Mouse (Mus musculus): ENCODE measurements around the gene Ccser2. TPM values are rescaled to one million over a fixed set of nuclear protein-coding genes. Genes with fewer than 3 reads are reported as not detected.
"Not testable (repeated sequence)": the region's sequence is repeated elsewhere in the genome, so short reads cannot be mapped to it uniquely, and the experiment has no call there.

Ccser2 gene
- polyA plus RNA-seq, 1 experiment = 9.5 TPM

DNA sequence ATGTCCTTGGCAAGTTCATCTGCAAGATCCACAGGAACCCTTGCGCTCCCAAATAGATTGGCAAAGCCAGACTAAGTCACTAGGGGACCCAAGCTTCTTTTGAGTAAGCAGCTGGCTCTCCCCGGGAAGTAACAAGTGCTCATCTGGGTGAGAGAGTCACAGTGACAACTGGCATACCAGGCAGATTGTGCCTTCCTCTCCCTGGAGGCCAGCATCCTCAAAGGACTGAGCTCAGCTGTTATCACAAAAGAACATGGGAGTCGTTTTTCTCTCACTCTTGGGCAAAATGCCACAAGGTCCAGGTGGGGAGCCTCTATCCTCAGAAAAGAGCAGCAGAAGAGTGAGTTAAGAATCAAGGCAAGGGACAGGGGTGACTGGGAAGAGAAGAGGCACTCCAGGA, 37.3 kb upstream of the Ccser2 start:
- Histone ChIP-seq H3K36me3 (ENCODE audit: control insufficient read depth, insufficient read depth) (no peaks in the 10 kb centered on the region), H3K4me3 (no peak overlapping the region), H3K79me2 (ENCODE audit: control insufficient read depth, insufficient read depth) (no peaks in the 10 kb centered on the region), H3K27me3 (ENCODE audit: control insufficient read depth, insufficient read depth, insufficient read length) (peaks cover 2% of the 10 kb centered on the region), H3ac (ENCODE audit: control insufficient read depth, insufficient read length) (no peak overlapping the region), H3K4me2 (ENCODE audit: low read depth) (no peak overlapping the region)
- no peak for TF ChIP-seq POLR2AphosphoS2 (IDR thresholded peaks at IDR 0.05; ENCODE audit: insufficient read length, low read depth)
- no peak for TF ChIP-seq E2F4 (IDR thresholded peaks at IDR 0.05; ENCODE audit: insufficient read depth)
- TF ChIP-seq TCF12 (IDR thresholded peaks at IDR 0.05; ENCODE audit: insufficient read depth, poor library complexity, severe bottlenecking) = no peak
- TF ChIP-seq MYOG (IDR thresholded peaks at IDR 0.05; ENCODE audit: control insufficient read depth in 1 of 3, insufficient read depth in 1 of 3, insufficient read length in 2 of 3, low read depth in 2 of 3) = peak in 1 of 3 experiments; percentile 27
- TF ChIP-seq MYOD1 (IDR thresholded peaks at IDR 0.05; ENCODE audit: control insufficient read depth in 1 of 3, insufficient read length in 2 of 3, low read depth in 2 of 3) = peak in 1 of 3 experiments; percentile 5
- no peak for TF ChIP-seq MAX (IDR thresholded peaks at IDR 0.05; ENCODE audit: low read depth)
- TF ChIP-seq REST (IDR thresholded peaks at IDR 0.05; ENCODE audit: insufficient read depth, insufficient read length) = no peak
- no peak for TF ChIP-seq TCF3 (IDR thresholded peaks at IDR 0.05; ENCODE audit: insufficient read length, low read depth)

DNA sequence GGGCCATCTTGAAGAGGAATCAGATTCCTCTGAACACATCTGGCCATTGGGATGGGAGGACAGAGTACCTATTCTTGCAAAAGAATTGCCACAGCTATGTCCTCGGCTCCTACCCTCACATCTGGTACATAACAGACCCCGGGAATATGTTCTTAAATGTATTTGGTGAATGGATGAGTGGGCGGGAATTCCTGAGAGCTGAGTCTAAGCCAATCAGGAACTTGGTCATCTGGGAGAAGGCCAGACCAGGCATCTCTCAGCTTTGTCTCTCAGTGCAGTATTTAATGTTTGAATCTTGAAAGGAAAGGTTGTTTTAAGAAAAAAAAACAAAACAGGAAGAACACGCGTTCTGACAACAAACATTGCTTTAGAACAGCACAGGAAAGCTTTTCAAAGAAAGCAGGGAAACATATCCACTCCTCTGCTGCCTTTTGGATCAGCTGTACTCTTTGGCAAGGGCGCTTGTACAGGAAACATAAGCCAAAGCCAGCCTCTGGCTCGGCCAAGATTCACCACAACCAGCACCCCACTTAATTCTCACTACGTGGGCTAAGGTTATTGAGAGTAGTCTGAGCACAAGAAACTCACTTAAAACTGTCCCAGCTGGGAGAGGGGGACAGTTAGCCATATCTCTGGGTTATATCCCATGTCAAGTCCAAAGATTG, 35.0 kb upstream of the Ccser2 start:
- H3K27me3 ChIP-seq (ENCODE audit: control insufficient read depth, insufficient read depth, insufficient read length) = peaks cover 7% of the 10 kb centered on the region
- H3K4me2 ChIP-seq (ENCODE audit: low read depth) = peak overlapping the region; percentile 46
- H3ac ChIP-seq (ENCODE audit: control insufficient read depth, insufficient read length) = no peak overlapping the region
- no peak overlapping the region for H3K4me3 ChIP-seq
- H3K36me3 ChIP-seq (ENCODE audit: control insufficient read depth, insufficient read depth) = no peaks in the 10 kb centered on the region
- TF ChIP-seq MAX (IDR thresholded peaks at IDR 0.05; ENCODE audit: low read depth) = no peak
- H3K79me2 ChIP-seq (ENCODE audit: control insufficient read depth, insufficient read depth) = no peaks in the 10 kb centered on the region

DNA sequence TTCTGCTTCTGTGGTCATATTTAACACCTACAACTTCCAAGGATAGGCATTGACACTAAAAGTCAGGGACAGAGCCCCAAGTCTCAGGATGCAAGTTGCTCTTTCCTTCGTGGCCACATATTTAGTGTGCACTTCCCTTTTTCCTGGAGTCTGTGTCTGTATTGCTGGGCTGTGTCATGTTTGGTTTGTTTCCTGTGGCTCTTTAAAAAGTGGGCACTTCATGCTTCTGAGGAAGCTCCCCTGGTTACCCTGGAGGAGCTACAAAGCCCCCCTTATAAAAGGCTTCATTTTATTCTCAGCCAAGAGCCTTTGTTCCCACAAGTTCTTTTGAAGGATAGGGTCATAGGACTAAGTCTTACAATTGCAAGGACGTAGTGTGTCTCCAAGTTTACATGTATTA, 34.3 kb upstream of the Ccser2 start:
- no peak overlapping the region for H3K4me3 ChIP-seq
- no peak for TF ChIP-seq E2F4 (IDR thresholded peaks at IDR 0.05; ENCODE audit: insufficient read depth)
- no peak overlapping the region for H3K4me2 ChIP-seq (ENCODE audit: low read depth)

DNA sequence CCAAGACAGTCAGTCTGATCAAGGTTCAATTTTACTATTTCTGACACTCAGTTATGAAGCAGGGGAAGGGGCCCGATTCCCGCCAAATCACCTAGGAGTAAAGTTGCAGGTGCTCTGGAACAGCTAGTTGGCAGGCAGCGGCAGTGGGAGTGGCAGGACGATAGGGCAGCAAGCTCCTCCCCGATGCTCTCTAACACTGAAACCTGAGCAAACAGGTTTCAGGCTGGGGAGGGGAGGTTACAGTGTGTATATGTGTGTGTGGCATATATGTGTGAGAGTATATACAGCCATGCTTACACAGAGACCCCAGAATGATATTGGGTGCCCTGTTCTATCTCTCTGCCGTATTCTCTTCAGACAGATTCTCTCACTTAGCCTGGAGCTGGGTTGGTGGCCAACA, 32.2 kb upstream of the Ccser2 start:
- H3K4me2 ChIP-seq (ENCODE audit: low read depth); H3K4me3 ChIP-seq: not testable (repeated sequence)

More for the DNA sequence above, 34.3 kb upstream of the Ccser2 start:
- Histone ChIP-seq H3K79me2 (ENCODE audit: control insufficient read depth, insufficient read depth) (no peaks in the 10 kb centered on the region), H3K36me3 (ENCODE audit: control insufficient read depth, insufficient read depth) (no peaks in the 10 kb centered on the region), H3K27me3 (ENCODE audit: control insufficient read depth, insufficient read depth, insufficient read length) (peaks cover 7% of the 10 kb centered on the region), H3ac (ENCODE audit: control insufficient read depth, insufficient read length) (no peak overlapping the region)

DNA sequence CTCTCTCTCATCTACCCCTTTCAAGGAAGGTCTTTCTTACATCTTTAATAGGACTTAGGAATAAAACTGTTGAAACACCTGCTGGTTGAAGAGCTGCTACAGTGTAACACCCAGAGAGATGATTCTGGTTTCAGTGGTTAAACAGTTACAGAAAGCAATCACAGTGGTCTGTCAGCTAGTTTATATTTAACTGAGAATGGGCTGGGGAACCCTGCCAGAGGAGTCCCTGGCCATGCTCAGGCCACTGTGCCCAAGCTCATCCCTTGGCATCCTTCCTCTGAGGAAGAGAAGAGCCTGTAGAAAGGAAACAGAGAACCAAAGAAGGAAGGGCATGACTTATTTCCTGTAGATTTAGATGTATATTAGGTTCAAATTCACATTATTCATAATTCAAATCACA, 21.2 kb upstream of the Ccser2 start:
- TF ChIP-seq CEBPB (IDR thresholded peaks at IDR 0.05; ENCODE audit: insufficient read depth, poor library complexity, severe bottlenecking) (no peak), TCF3 (IDR thresholded peaks at IDR 0.05; ENCODE audit: insufficient read length, low read depth) (no peak), TCF12 (IDR thresholded peaks at IDR 0.05; ENCODE audit: insufficient read depth, poor library complexity, severe bottlenecking) (no peak), REST (IDR thresholded peaks at IDR 0.05; ENCODE audit: insufficient read depth, insufficient read length) (no peak), POLR2AphosphoS2 (IDR thresholded peaks at IDR 0.05; ENCODE audit: insufficient read length, low read depth) (no peak), POLR2A (IDR thresholded peaks at IDR 0.05; ENCODE audit: insufficient read length, low read depth) (no peak), MYOG (IDR thresholded peaks at IDR 0.05; ENCODE audit: control insufficient read depth in 1 of 3, insufficient read depth in 1 of 3, insufficient read length in 2 of 3, low read depth in 2 of 3) (no peak), MAX (IDR thresholded peaks at IDR 0.05; ENCODE audit: low read depth) (no peak), MYOD1 (IDR thresholded peaks at IDR 0.05; ENCODE audit: control insufficient read depth in 1 of 3, insufficient read length in 2 of 3, low read depth in 2 of 3) (no peak), USF1 (IDR thresholded peaks at IDR 0.05; ENCODE audit: low read depth) (no peak), SRF (IDR thresholded peaks at IDR 0.05; ENCODE audit: control insufficient read depth, insufficient read length, low read depth) (no peak), E2F4 (IDR thresholded peaks at IDR 0.05; ENCODE audit: insufficient read depth) (no peak)
- H3K4me2 ChIP-seq (ENCODE audit: low read depth) = no peak overlapping the region
- no peaks in the 10 kb centered on the region for H3K36me3 ChIP-seq (ENCODE audit: control insufficient read depth, insufficient read depth)
- H3K4me3 ChIP-seq = no peak overlapping the region
- no peak overlapping the region for H3ac ChIP-seq (ENCODE audit: control insufficient read depth, insufficient read length)
- H3K27me3 ChIP-seq (ENCODE audit: control insufficient read depth, insufficient read depth, insufficient read length) = peaks cover 4% of the 10 kb centered on the region
- H3K79me2 ChIP-seq (ENCODE audit: control insufficient read depth, insufficient read depth) = no peaks in the 10 kb centered on the region

More for the DNA sequence above, 32.2 kb upstream of the Ccser2 start:
- not testable (repeated sequence) for H3K36me3 ChIP-seq (ENCODE audit: control insufficient read depth, insufficient read depth); H3ac ChIP-seq (ENCODE audit: control insufficient read depth, insufficient read length); H3K27me3 ChIP-seq (ENCODE audit: control insufficient read depth, insufficient read depth, insufficient read length); H3K79me2 ChIP-seq (ENCODE audit: control insufficient read depth, insufficient read depth)

DNA sequence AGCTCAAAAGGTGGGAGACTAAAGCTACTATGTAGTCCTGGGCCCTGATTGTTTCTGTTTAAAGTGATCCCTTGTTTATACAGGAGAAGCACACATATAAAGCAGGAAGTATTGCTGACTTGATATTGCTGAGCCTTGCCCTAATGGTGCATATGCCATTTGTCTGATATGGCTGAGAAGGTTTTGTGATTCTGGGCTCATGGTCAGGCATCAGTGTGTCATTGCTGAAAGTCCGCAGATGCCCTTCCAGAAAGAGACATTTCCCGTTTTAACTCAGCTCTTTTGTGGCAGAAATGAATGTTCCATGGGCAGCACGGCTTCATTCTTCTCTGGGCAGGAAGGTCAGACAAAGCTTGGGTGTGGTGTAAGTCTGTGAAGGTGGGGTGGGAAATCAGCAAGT, 17.1 kb upstream of the Ccser2 start:
- Histone ChIP-seq H3K36me3 (ENCODE audit: control insufficient read depth, insufficient read depth) (no peaks in the 10 kb centered on the region), H3ac (ENCODE audit: control insufficient read depth, insufficient read length) (no peak overlapping the region), H3K4me3 (no peak overlapping the region), H3K27me3 (ENCODE audit: control insufficient read depth, insufficient read depth, insufficient read length) (peaks cover 8% of the 10 kb centered on the region), H3K79me2 (ENCODE audit: control insufficient read depth, insufficient read depth) (no peaks in the 10 kb centered on the region), H3K4me2 (ENCODE audit: low read depth) (no peak overlapping the region)
- TF ChIP-seq TCF3 (IDR thresholded peaks at IDR 0.05; ENCODE audit: insufficient read length, low read depth) (no peak), POLR2A (IDR thresholded peaks at IDR 0.05; ENCODE audit: insufficient read length, low read depth) (no peak), E2F4 (IDR thresholded peaks at IDR 0.05; ENCODE audit: insufficient read depth) (no peak)
